Comparison of ENCODE assay signal across 1 mouse cellular context in the genomic region with DNA sequence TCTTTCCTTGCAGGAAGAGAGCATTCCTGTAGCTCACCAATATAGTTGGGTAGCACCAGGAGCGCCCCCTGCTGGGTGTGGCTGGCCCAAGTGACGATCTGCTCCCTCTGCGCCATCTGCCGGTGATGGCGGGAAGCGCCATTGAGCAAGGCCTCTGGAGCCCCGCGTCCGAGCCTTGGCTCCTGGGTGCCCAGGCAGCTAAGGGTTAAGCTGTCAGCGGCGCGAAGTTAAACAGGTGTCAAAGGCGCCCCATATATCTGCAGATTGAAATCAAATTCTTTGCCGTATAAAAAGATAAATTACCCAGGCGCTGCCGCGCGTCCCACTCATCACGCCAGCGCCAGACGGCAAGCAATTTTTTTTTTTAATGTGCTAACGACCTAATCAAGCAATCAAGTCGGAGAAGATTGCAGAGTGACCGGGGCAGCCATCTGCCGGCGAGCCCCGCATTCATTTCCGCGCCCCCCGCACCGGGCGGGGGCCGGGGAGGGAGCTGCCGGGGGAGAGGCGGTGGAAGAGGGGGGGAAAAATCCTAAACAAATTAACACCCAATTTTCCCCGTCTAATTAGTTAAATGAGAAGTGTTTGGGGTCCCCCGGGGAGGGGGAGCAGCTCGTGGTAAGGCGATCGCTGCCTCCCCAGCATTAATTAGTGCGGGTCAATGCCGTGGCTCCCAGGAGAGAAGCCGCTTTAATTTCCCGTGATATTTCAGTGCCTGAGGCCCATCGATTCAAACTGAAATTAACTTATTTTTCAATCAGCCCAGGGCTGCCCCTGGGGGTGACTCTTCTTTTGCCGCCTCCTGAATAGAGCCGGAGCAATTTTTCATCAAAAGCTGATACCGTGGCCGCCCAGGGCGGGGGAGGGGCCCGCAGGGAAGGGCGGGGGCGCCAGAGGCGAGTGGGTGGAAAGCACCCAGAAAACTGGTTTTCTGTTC.
A peak's percentile ranks its signal among the peaks of the same experiment; 100 is the strongest.
TF ChIP-seq lines count a peak whose summit lies in the region.

No protein-coding gene starts in this region.

TF ChIP-seq in C2C12, 6 proteins besides CTCF, POLR2A, EP300 and RAD21:
- TF ChIP-seq USF1 (IDR thresholded peaks at IDR 0.05; ENCODE audit: low read depth) (no peak), CEBPB (IDR thresholded peaks at IDR 0.05; ENCODE audit: low read depth) (no peak), FOSL1 (IDR thresholded peaks at IDR 0.05; ENCODE audit: insufficient read depth, low read length, poor library complexity, severe bottlenecking) (no peak), MAX (IDR thresholded peaks at IDR 0.05) (peak; percentile 46), MYOD1 (IDR thresholded peaks at IDR 0.05; ENCODE audit: control insufficient read depth, insufficient read length, low read depth) (no peak)
TF ChIP-seq in C2C12: peak in this region for 1.
